In the genomic region with DNA sequence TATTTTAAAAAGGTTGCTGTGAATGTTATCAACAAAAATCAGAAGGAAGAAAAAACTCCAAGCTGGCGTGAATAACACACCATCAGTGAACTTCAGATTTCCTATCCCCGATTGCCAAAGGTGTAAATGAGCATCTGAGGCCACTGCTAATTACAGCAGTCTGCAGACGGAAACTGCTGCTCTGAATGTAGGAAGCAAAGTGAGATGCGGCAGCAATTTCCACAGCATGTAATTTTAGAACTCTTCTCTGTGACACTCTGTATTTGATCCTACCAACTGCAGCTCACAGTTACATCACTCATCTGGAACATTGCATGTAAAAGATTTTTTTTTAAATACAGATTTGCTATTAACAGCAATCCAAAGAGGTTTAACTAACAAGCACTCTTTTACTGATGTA, we compare ENCODE assay signal across 22 mouse cellular contexts.
DNase-seq lines count a peak whose midpoint lies in the region.
"Had no signal": no experiment of that assay in that cellular context is flagged by ENCODE, and none has a peak within 500 bp of the region (broad histone marks: within the 10 kb centered on the region; RNA-seq: fewer than 3 reads in every experiment).

No protein-coding gene starts in this region.

- DNase-seq in cerebellum, postnatal 10 days, result peak; percentile 4 to 17
- DNase-seq in cerebellum, adult 8-10 months, result no peak
- peak; percentile 29 to 47 for DNase-seq in frontal cortex, adult 2 months (ENCODE audit: extremely low spot score in 1 of 2, low spot score in 1 of 2)
- no peak for DNase-seq in frontal cortex, postnatal 10 days (ENCODE audit: low spot score in 2 of 2)
- DNase-seq in right cerebral cortex, adult 2 months (ENCODE audit: low spot score in 2 of 2), result peak; percentile 14 to 28
- DNase-seq in right cerebral cortex, postnatal 25 days, result no peak
- no peak for DNase-seq in midbrain, embryonic 10.5 days (ENCODE audit: low spot score)
- DNase-seq in Muller cell, postnatal 12 days (ENCODE audit: inconsistent ontology term), result no peak
- DNase-seq: adrenal gland, adult 8-10 months; cerebellum, postnatal 14 days; gastrocnemius, postnatal 25 days; heart, adult 2 months; heart, postnatal 36 days; kidney, postnatal 36 days; liver, embryonic 13.5 days; lung, postnatal 4 days had no signal

- no peak overlapping the region for H3K27ac ChIP-seq in midbrain, embryonic 10.5 days (replicated peaks)
- H3K27ac ChIP-seq: embryonic facial prominence, embryonic 15.5 days; heart, adult 2 months; hindbrain, embryonic 14.5 days; limb, embryonic 12.5 days; liver, embryonic 13.5 days; lung, embryonic 15.5 days; neural tube, embryonic 12.5 days had no signal

- no peak overlapping the region for H3K4me3 ChIP-seq in midbrain, embryonic 10.5 days
- H3K4me3 ChIP-seq: embryonic facial prominence, embryonic 15.5 days; heart, adult 2 months; limb, embryonic 12.5 days; liver, embryonic 13.5 days; lung, embryonic 15.5 days; neural tube, embryonic 12.5 days had no signal

- 83% methylated on average over 4 of the region's 4 CpGs for WGBS in midbrain, embryonic 10.5 days

- H3K4me1 ChIP-seq in midbrain, embryonic 10.5 days, result no peaks in the 10 kb centered on the region
- H3K4me1 ChIP-seq: embryonic facial prominence, embryonic 15.5 days; limb, embryonic 12.5 days; liver, embryonic 13.5 days; lung, embryonic 15.5 days; neural tube, embryonic 12.5 days had no signal

- no peaks in the 10 kb centered on the region for H3K9me3 ChIP-seq in midbrain, embryonic 10.5 days (replicated peaks)
- H3K9me3 ChIP-seq: embryonic facial prominence, embryonic 15.5 days; limb, embryonic 12.5 days; liver, embryonic 13.5 days; lung, embryonic 15.5 days; neural tube, embryonic 12.5 days had no signal

- H3K27me3 ChIP-seq in midbrain, embryonic 10.5 days (ENCODE audit: low read depth, poor library complexity, severe bottlenecking), result no peaks in the 10 kb centered on the region
- H3K27me3 ChIP-seq: embryonic facial prominence, embryonic 15.5 days; limb, embryonic 12.5 days; liver, embryonic 13.5 days; lung, embryonic 15.5 days; neural tube, embryonic 12.5 days; Patski had no signal

- H3K36me3 ChIP-seq in midbrain, embryonic 10.5 days, result no peaks in the 10 kb centered on the region
- H3K36me3 ChIP-seq: embryonic facial prominence, embryonic 15.5 days; limb, embryonic 12.5 days; liver, embryonic 13.5 days; lung, embryonic 15.5 days; neural tube, embryonic 12.5 days had no signal

Comparison
In these comparisons a context has a peak if more than half of its experiments do, and no peak if none do; other contexts are left out.
1. DNase-seq: peak in cerebellum, postnatal 10 days (2 of 2), frontal cortex, adult 2 months (2 of 2) and right cerebral cortex, adult 2 months (2 of 2); none in cerebellum, adult 8-10 months (single experiment), frontal cortex, postnatal 10 days (0 of 2), right cerebral cortex, postnatal 25 days (single experiment), midbrain, embryonic 10.5 days (single experiment) and Muller cell, postnatal 12 days (single experiment).